Mouse (Mus musculus): ENCODE results near the gene Elmo1.

GRCm38 (mm10) chr13:20370036-20370802, 279.8 kb downstream of the Elmo1 start:
- no peak for TF ChIP-seq POLR2A (IDR thresholded peaks at IDR 0.05; ENCODE audit: insufficient read depth, low read depth, low read length)
- no peak for TF ChIP-seq CTCF (IDR thresholded peaks at IDR 0.05; ENCODE audit: insufficient read depth, low read depth, low read length)

Measured in olfactory bulb, adult 2 months (tissue).